In genomic region chr2:158770126-158770757, GRCm38 (mm10) we compare ENCODE assay signal across 8 mouse cellular contexts. TPM values are rescaled to one million over a fixed set of nuclear protein-coding genes. Genes with fewer than 3 reads are reported as not detected.
DNase-seq lines count a peak whose midpoint lies in the region; ATAC-seq and TF ChIP-seq lines count a peak whose summit lies in the region.

No protein-coding gene starts in this region.

- H3K4me1 ChIP-seq in kidney, embryonic 16.5 days (ENCODE audit: insufficient read depth, low read length): peaks cover 56% of the 10 kb centered on the region
- no peaks in the 10 kb centered on the region for H3K4me1 ChIP-seq in kidney, adult 2 months (ENCODE audit: control insufficient read depth, insufficient read depth, low read length)
- no peaks in the 10 kb centered on the region; the same call in 1 of the 2 replicates for H3K4me1 ChIP-seq in embryonic facial prominence, embryonic 11.5 days (ENCODE audit: control insufficient read depth, insufficient read depth, low read length)
- H3K4me1 ChIP-seq in hindbrain, embryonic 10.5 days (replicated peaks): peaks cover 53% of the 10 kb centered on the region
- peaks cover 42% of the 10 kb centered on the region for H3K4me1 ChIP-seq in midbrain, embryonic 12.5 days

- no peak for ATAC-seq in kidney, embryonic 16.5 days (ENCODE audit: low FRiP score, low TSS enrichment)
- ATAC-seq in embryonic facial prominence, embryonic 11.5 days (replicated peaks; ENCODE audit: insufficient number of reproducible peaks, low FRiP score, low TSS enrichment, low read depth): no peak
- ATAC-seq in midbrain, embryonic 12.5 days (ENCODE audit: low FRiP score, low read depth): no peak

- H3K4me2 ChIP-seq in kidney, embryonic 16.5 days (replicated peaks; ENCODE audit: low read depth, low read length): peak overlapping the region; percentile 89
- peak overlapping the region; percentile 86 for H3K4me2 ChIP-seq in embryonic facial prominence, embryonic 11.5 days (ENCODE audit: low read depth, low read length)
- peak overlapping the region; percentile 93 for H3K4me2 ChIP-seq in midbrain, embryonic 12.5 days (replicated peaks)

- H3K9ac ChIP-seq in kidney, embryonic 16.5 days (replicated peaks; ENCODE audit: low read length): peak overlapping the region; percentile 55
- H3K9ac ChIP-seq in embryonic facial prominence, embryonic 11.5 days (replicated peaks; ENCODE audit: low read length): peak overlapping the region; percentile 37; the same call in 1 of the 2 replicates
- H3K9ac ChIP-seq in midbrain, embryonic 12.5 days (replicated peaks): peak overlapping the region; percentile 81

- 16% methylated on average over 13 of the region's 13 CpGs for WGBS in kidney, embryonic 16.5 days
- WGBS in kidney, adult 2 months: 39% methylated on average over 13 of the region's 13 CpGs
- 58% methylated on average over 13 of the region's 13 CpGs for WGBS in embryonic facial prominence, embryonic 11.5 days
- 61% methylated on average over 13 of the region's 13 CpGs for WGBS in hindbrain, embryonic 10.5 days
- WGBS in midbrain, embryonic 12.5 days: 56% methylated on average over 13 of the region's 13 CpGs

- H3K27me3 ChIP-seq in kidney, embryonic 16.5 days (ENCODE audit: insufficient read depth, low read length): no peaks in the 10 kb centered on the region
- no peaks in the 10 kb centered on the region for H3K27me3 ChIP-seq in kidney, adult 2 months (replicated peaks; ENCODE audit: control insufficient read depth, insufficient read depth, low read length)
- H3K27me3 ChIP-seq in embryonic facial prominence, embryonic 11.5 days (ENCODE audit: control insufficient read depth, insufficient read depth, low read length): no peaks in the 10 kb centered on the region
- H3K27me3 ChIP-seq in hindbrain, embryonic 10.5 days (ENCODE audit: insufficient read depth, poor library complexity, severe bottlenecking): no peaks in the 10 kb centered on the region
- no peaks in the 10 kb centered on the region for H3K27me3 ChIP-seq in midbrain, embryonic 12.5 days

- DNase-seq in kidney, adult 2 months: no peak
- DNase-seq in embryonic facial prominence, embryonic 11.5 days (ENCODE audit: low spot score): no peak
- DNase-seq in hindbrain, embryonic 10.5 days (ENCODE audit: low spot score): no peak
- no peak for DNase-seq in adrenal gland, postnatal 25 days
- DNase-seq in adrenal gland, adult 18-20 months (ENCODE audit: low spot score in 2 of 2): no peak
- no peak for DNase-seq in embryo, embryonic 10 days (ENCODE audit: low spot score)

- TF ChIP-seq POLR2A in kidney, adult 2 months (IDR thresholded peaks at IDR 0.05; ENCODE audit: low read depth, low read length): no peak

- peak overlapping the region; percentile 79 for H3K4me3 ChIP-seq in kidney, embryonic 16.5 days (ENCODE audit: low read length)
- no peak overlapping the region for H3K4me3 ChIP-seq in kidney, adult 2 months (ENCODE audit: insufficient read depth, low read depth, low read length)
- peak overlapping the region; percentile 79 for H3K4me3 ChIP-seq in embryonic facial prominence, embryonic 11.5 days (ENCODE audit: low read depth, low read length)
- peak overlapping the region; percentile 91 for H3K4me3 ChIP-seq in hindbrain, embryonic 10.5 days
- peak overlapping the region; percentile 82 for H3K4me3 ChIP-seq in midbrain, embryonic 12.5 days

- TF ChIP-seq CTCF in kidney, adult 2 months (conservative IDR thresholded peaks at IDR 0.05; ENCODE audit: insufficient read depth, insufficient read length, low read depth, low read length): no peak

- H3K27ac ChIP-seq in kidney, embryonic 16.5 days (ENCODE audit: low read length): 0 out of 2 replicates have a peak overlapping the region, but pooled peaks have one; percentile 5
- no peak overlapping the region for H3K27ac ChIP-seq in kidney, adult 2 months (ENCODE audit: insufficient read depth, low read depth, low read length)
- no peak overlapping the region for H3K27ac ChIP-seq in embryonic facial prominence, embryonic 11.5 days (replicated peaks; ENCODE audit: low read depth, low read length)
- H3K27ac ChIP-seq in hindbrain, embryonic 10.5 days: no peak overlapping the region
- no peak overlapping the region for H3K27ac ChIP-seq in midbrain, embryonic 12.5 days (replicated peaks)

- peaks cover 16% of the 10 kb centered on the region; the same call in 1 of the 2 replicates for H3K36me3 ChIP-seq in kidney, embryonic 16.5 days (ENCODE audit: insufficient read depth, low read length)
- H3K36me3 ChIP-seq in kidney, adult 2 months (ENCODE audit: control insufficient read depth, insufficient read depth, low read length): no peaks in the 10 kb centered on the region
- H3K36me3 ChIP-seq in embryonic facial prominence, embryonic 11.5 days (replicated peaks; ENCODE audit: control insufficient read depth, insufficient read depth, low read depth, low read length): no peaks in the 10 kb centered on the region; the same call in 1 of the 2 replicates
- peaks cover 39% of the 10 kb centered on the region for H3K36me3 ChIP-seq in hindbrain, embryonic 10.5 days
- H3K36me3 ChIP-seq in midbrain, embryonic 12.5 days: peaks cover 13% of the 10 kb centered on the region

- no peaks in the 10 kb centered on the region for H3K9me3 ChIP-seq in kidney, embryonic 16.5 days (ENCODE audit: low read length)
- no peaks in the 10 kb centered on the region for H3K9me3 ChIP-seq in embryonic facial prominence, embryonic 11.5 days (replicated peaks; ENCODE audit: control insufficient read depth, low read length)
- H3K9me3 ChIP-seq in hindbrain, embryonic 10.5 days: no peaks in the 10 kb centered on the region
- no peaks in the 10 kb centered on the region for H3K9me3 ChIP-seq in midbrain, embryonic 12.5 days

RNA-seq across cellular contexts. Expression of gene Fam83d, which starts 2.3 kb away (rescaled TPM):
- polyA plus RNA-seq in kidney, embryonic 16.5 days (2015; fragmentation: Nextera tagmentation; extraction: Ambion mirVana): 55.1 and 56.3 TPM in 2 replicates
- polyA plus RNA-seq in kidney, adult 2 months (2012; rRNA removed): 0.50 and 0.69 TPM in 2 replicates
- 47.1 and 54.1 TPM in 2 replicates for polyA plus RNA-seq in embryonic facial prominence, embryonic 11.5 days (2014; fragmentation: Nextera tagmentation; extraction: Ambion mirVana)
- 46.8 and 48.8 TPM in 2 replicates for polyA plus RNA-seq in hindbrain, embryonic 10.5 days (2016; fragmentation: Nextera tagmentation; extraction: Ambion mirVana)
- polyA plus RNA-seq in midbrain, embryonic 12.5 days (2016; fragmentation: Nextera tagmentation; extraction: Ambion mirVana): 38.9 and 41.6 TPM in 2 replicates
- 2.3 and 2.8 TPM in 2 replicates for total RNA-seq in adrenal gland, postnatal 25 days (2021)
- under 1 TPM; 0.26 to 0.53 TPM for total RNA-seq in adrenal gland, adult 18-20 months (2021)

RNA-seq across cellular contexts. Expression of gene Dhx35, which starts 24.4 kb away (rescaled TPM):
- 18.7 and 18.9 TPM in 2 replicates for polyA plus RNA-seq in kidney, embryonic 16.5 days (2015; fragmentation: Nextera tagmentation; extraction: Ambion mirVana)
- 13.3 and 17.9 TPM in 2 replicates for polyA plus RNA-seq in kidney, adult 2 months (2012; rRNA removed)
- polyA plus RNA-seq in embryonic facial prominence, embryonic 11.5 days (2014; fragmentation: Nextera tagmentation; extraction: Ambion mirVana): 15.6 and 16.8 TPM in 2 replicates
- 16.4 and 17.9 TPM in 2 replicates for polyA plus RNA-seq in hindbrain, embryonic 10.5 days (2016; fragmentation: Nextera tagmentation; extraction: Ambion mirVana)
- polyA plus RNA-seq in midbrain, embryonic 12.5 days (2016; fragmentation: Nextera tagmentation; extraction: Ambion mirVana): 17.8 and 17.9 TPM in 2 replicates
- total RNA-seq in adrenal gland, postnatal 25 days (2021): 15.3 and 15.4 TPM in 2 replicates
- total RNA-seq in adrenal gland, adult 18-20 months (2021): 10 to 100 TPM in 1 of 2 experiments, 1 to 10 TPM in 1; 9.7 to 11.1 TPM

Comparison
In these comparisons a context has a peak if more than half of its experiments do, and no peak if none do; other contexts are left out.
1. RNA of gene Fam83d, which starts 2.3 kb away (polyA plus RNA-seq): 55.1 to 56.3 TPM in kidney, embryonic 16.5 days, 47.1 to 54.1 TPM in embryonic facial prominence, embryonic 11.5 days, 46.8 to 48.8 TPM in hindbrain, embryonic 10.5 days and 38.9 to 41.6 TPM in midbrain, embryonic 12.5 days; 0.50 to 0.69 TPM in kidney, adult 2 months; every median in the first group is over 10 times any median in the second.
2. Peak in every context shown above with its lines, with median percentiles within 50 percentile points of each other: H3K4me2 ChIP-seq and H3K9ac ChIP-seq.